Mouse (Mus musculus): ENCODE results near the gene Olfr516.

- TF ChIP-seq EP300 (IDR thresholded peaks at IDR 0.05; ENCODE audit: insufficient read depth, low read depth, low read length) (no peak), POLR2A (IDR thresholded peaks at IDR 0.05; ENCODE audit: insufficient read depth, low read length) (no peak)
Measured at GRCm38 (mm10) chr7:108825897-108826296, 24.4 kb downstream of the Olfr516 start, which contains the start of gene Olfr514.
